ENCODE assay signal across 25 mouse cellular contexts in the genomic region with DNA sequence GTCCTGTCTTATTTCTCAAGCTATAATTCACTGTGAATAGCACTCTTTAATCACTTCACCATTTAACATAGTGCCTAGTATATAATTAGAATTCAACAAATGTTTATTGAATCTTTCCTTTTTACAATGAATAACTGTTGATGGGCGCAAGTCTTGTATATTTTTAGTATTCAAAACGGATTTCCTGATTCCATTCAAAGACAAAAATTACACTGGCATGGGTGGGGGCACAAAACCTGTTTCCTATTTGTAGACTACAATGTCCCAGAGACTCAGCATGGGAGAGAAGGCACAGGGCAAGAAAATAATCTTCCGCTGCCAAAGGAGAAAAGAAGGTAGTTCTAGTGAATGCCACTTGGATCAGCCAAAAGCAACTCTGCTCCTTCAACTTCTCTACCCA. TPM values are rescaled to one million over a fixed set of nuclear protein-coding genes. Genes with fewer than 3 reads are reported as not detected.
DNase-seq lines count a peak whose midpoint lies in the region; ATAC-seq and TF ChIP-seq lines count a peak whose summit lies in the region.
"Had no signal": no experiment of that assay in that cellular context is flagged by ENCODE, and none has a peak within 500 bp of the region (broad histone marks: within the 10 kb centered on the region; RNA-seq: fewer than 3 reads in every experiment).

No protein-coding gene starts in this region.

- DNase-seq in kidney, adult 2 months = peak; percentile 49
- DNase-seq in kidney, postnatal 25 days = no peak
- peak; percentile 45 for DNase-seq in lung, postnatal 10 days
- peak; percentile 72 for DNase-seq in lung, postnatal 36 days
- DNase-seq in limb, embryonic 10.5 days (ENCODE audit: low spot score) = no peak
- DNase-seq in midbrain, embryonic 11.5 days (ENCODE audit: low spot score, missing footprints) = no peak
- DNase-seq: adrenal gland, postnatal 10 days; B cell, adult 2 months; cerebellum, adult 11 months; cerebellum, adult 2 months; cerebellum, adult 9-11 months; cerebellum, postnatal 25 days; forebrain, postnatal 0 days; gastrocnemius, postnatal 25 days; heart, adult 18-20 months had no signal

- no peak for TF ChIP-seq CTCF in kidney, adult 2 months (conservative IDR thresholded peaks at IDR 0.05; ENCODE audit: insufficient read depth, insufficient read length, low read depth, low read length)

- H3K4me1 ChIP-seq in kidney, adult 2 months (ENCODE audit: control insufficient read depth, insufficient read depth, low read length) = no peaks in the 10 kb centered on the region
- peaks cover 8% of the 10 kb centered on the region for H3K4me1 ChIP-seq in brown adipose tissue, adult 24 weeks (ENCODE audit: control insufficient read depth, insufficient read depth, insufficient read length, low read length)
- peaks cover 3% of the 10 kb centered on the region; the same call in 1 of the 2 replicates for H3K4me1 ChIP-seq in limb, embryonic 10.5 days
- no peaks in the 10 kb centered on the region for H3K4me1 ChIP-seq in midbrain, embryonic 11.5 days (ENCODE audit: control insufficient read depth, insufficient read depth, low read length)
- H3K4me1 ChIP-seq: embryonic facial prominence, embryonic 12.5 days; embryonic facial prominence, embryonic 15.5 days; heart, embryonic 10.5 days; hindbrain, embryonic 13.5 days had no signal

- peak overlapping the region; percentile 78 for H3K27ac ChIP-seq in kidney, adult 2 months (ENCODE audit: insufficient read depth, low read depth, low read length)
- peak overlapping the region; percentile 74 for H3K27ac ChIP-seq in brown adipose tissue, adult 24 weeks (replicated peaks; ENCODE audit: low read depth, low read length)
- H3K27ac ChIP-seq in limb, embryonic 10.5 days = no peak overlapping the region
- no peak overlapping the region for H3K27ac ChIP-seq in midbrain, embryonic 11.5 days (ENCODE audit: low read depth, low read length)
- H3K27ac ChIP-seq: embryonic facial prominence, embryonic 12.5 days; embryonic facial prominence, embryonic 15.5 days; heart, embryonic 10.5 days; hindbrain, embryonic 13.5 days had no signal

- H3K4me3 ChIP-seq in kidney, adult 2 months (ENCODE audit: insufficient read depth, low read depth, low read length) = no peak overlapping the region
- H3K4me3 ChIP-seq in brown adipose tissue, adult 24 weeks (ENCODE audit: insufficient read depth, low read depth, low read length) = no peak overlapping the region
- no peak overlapping the region for H3K4me3 ChIP-seq in limb, embryonic 10.5 days
- no peak overlapping the region for H3K4me3 ChIP-seq in midbrain, embryonic 11.5 days (ENCODE audit: low read depth, low read length)
- H3K4me3 ChIP-seq: embryonic facial prominence, embryonic 12.5 days; embryonic facial prominence, embryonic 15.5 days; heart, embryonic 10.5 days; hindbrain, embryonic 13.5 days had no signal

- TF ChIP-seq POLR2A in kidney, adult 2 months (IDR thresholded peaks at IDR 0.05; ENCODE audit: low read depth, low read length) = no peak

- 74% methylated on average over 3 of the region's 3 CpGs for WGBS in kidney, adult 2 months
- WGBS in limb, embryonic 10.5 days = 88% methylated on average over 3 of the region's 3 CpGs
- WGBS in midbrain, embryonic 11.5 days = 87% methylated on average over 3 of the region's 3 CpGs

- H3K9me3 ChIP-seq in limb, embryonic 10.5 days (replicated peaks) = no peaks in the 10 kb centered on the region
- no peaks in the 10 kb centered on the region for H3K9me3 ChIP-seq in midbrain, embryonic 11.5 days (ENCODE audit: control insufficient read depth, low read length)
- H3K9me3 ChIP-seq: embryonic facial prominence, embryonic 12.5 days; embryonic facial prominence, embryonic 15.5 days; G1E; heart, embryonic 10.5 days; hindbrain, embryonic 13.5 days had no signal

- H3K36me3 ChIP-seq in kidney, adult 2 months (ENCODE audit: control insufficient read depth, insufficient read depth, low read length) = no peaks in the 10 kb centered on the region
- H3K36me3 ChIP-seq in limb, embryonic 10.5 days = peaks cover 4% of the 10 kb centered on the region
- H3K36me3 ChIP-seq in midbrain, embryonic 11.5 days (ENCODE audit: control insufficient read depth, insufficient read depth, low read length) = no peaks in the 10 kb centered on the region
- H3K36me3 ChIP-seq: hindbrain, embryonic 13.5 days had no signal

- H3K27me3 ChIP-seq in kidney, adult 2 months (replicated peaks; ENCODE audit: control insufficient read depth, insufficient read depth, low read length) = no peaks in the 10 kb centered on the region
- H3K27me3 ChIP-seq in limb, embryonic 10.5 days (ENCODE audit: low read depth, poor library complexity, severe bottlenecking) = no peaks in the 10 kb centered on the region
- no peaks in the 10 kb centered on the region for H3K27me3 ChIP-seq in midbrain, embryonic 11.5 days (ENCODE audit: control insufficient read depth, insufficient read depth, low read length)
- H3K27me3 ChIP-seq: CH12.LX; embryonic facial prominence, embryonic 12.5 days; embryonic facial prominence, embryonic 15.5 days; hindbrain, embryonic 13.5 days; Patski had no signal

- no peak for ATAC-seq in midbrain, embryonic 11.5 days (ENCODE audit: low FRiP score)
- ATAC-seq: forebrain, embryonic 14.5 days; forebrain, postnatal 0 days; hindbrain, embryonic 16.5 days; Patski had no signal

- no peak overlapping the region for H3K4me2 ChIP-seq in midbrain, embryonic 11.5 days
- H3K4me2 ChIP-seq: embryonic facial prominence, embryonic 12.5 days; embryonic facial prominence, embryonic 15.5 days; hindbrain, embryonic 13.5 days had no signal

- H3K9ac ChIP-seq in midbrain, embryonic 11.5 days (ENCODE audit: low read length) = no peak overlapping the region
- H3K9ac ChIP-seq: embryonic facial prominence, embryonic 12.5 days; embryonic facial prominence, embryonic 15.5 days; forebrain, postnatal 0 days; hindbrain, embryonic 13.5 days had no signal

RNA-seq across cellular contexts. Expression of a gene that starts 44.3 kb away (rescaled TPM):
- polyA plus RNA-seq in kidney, adult 2 months (2012; rRNA removed) = 11.7 and 17.6 TPM in 2 replicates
- 13.4 and 16.6 TPM in 2 replicates for polyA plus RNA-seq in brown adipose tissue, adult 24 weeks (2012; ENCODE audit: insufficient read depth, insufficient read length, missing spikeins)
- 8.7 and 10.0 TPM in 2 replicates for polyA plus RNA-seq in limb, embryonic 10.5 days (2016; fragmentation: Nextera tagmentation; extraction: Ambion mirVana)
- 18.0 and 18.5 TPM in 2 replicates for polyA plus RNA-seq in midbrain, embryonic 11.5 days (2014; fragmentation: Nextera tagmentation; extraction: Ambion mirVana)

Comparison
In these comparisons a context has a peak if more than half of its experiments do, and no peak if none do; other contexts are left out.
1. DNase-seq: peak in kidney, adult 2 months (single experiment), lung, postnatal 10 days (single experiment) and lung, postnatal 36 days (single experiment); none in kidney, postnatal 25 days (0 of 2), limb, embryonic 10.5 days (single experiment) and midbrain, embryonic 11.5 days (single experiment).
2. H3K27ac ChIP-seq: peak in kidney, adult 2 months (single experiment) and brown adipose tissue, adult 24 weeks (single experiment); none in limb, embryonic 10.5 days (single experiment) and midbrain, embryonic 11.5 days (single experiment).